Mouse (Mus musculus) intestine, embryonic 16.5 days (tissue): ENCODE results near the gene Gstm7. TPM values are rescaled to one million over a fixed set of nuclear protein-coding genes. Genes with fewer than 3 reads are reported as not detected.
A peak's percentile ranks its signal among the peaks of the same experiment; 100 is the strongest.

Experiments used
- ATAC-seq: fragments of 200-750 bp; cut with Nextera tagmentation; 2 replicates; pipeline ENCODE4 v1.8.0; 2017; ENCODE audit warnings: moderate TSS enrichment, moderate library complexity
- H3K27ac ChIP-seq: fragments of 300-500 bp; sonication (generic); 2 replicates; pipeline ENCODE4 v1.5.1; 2014; ENCODE audit warnings: mild to moderate bottlenecking, low read length
- H3K27me3 ChIP-seq: fragments of 300-500 bp; sonication (generic); replicated peaks from 2 replicates; pipeline ENCODE4 v1.6.1; 2014; ENCODE audit warnings: low read length, control low read depth, mixed read lengths; ENCODE audit not compliant: control insufficient read depth, insufficient read depth
- H3K36me3 ChIP-seq: fragments of 300-500 bp; sonication (generic); 2 replicates; pipeline ENCODE4 v1.6.1; 2014; ENCODE audit warnings: low read length, control low read depth; ENCODE audit not compliant: control insufficient read depth, insufficient read depth
- H3K4me1 ChIP-seq: fragments of 300-500 bp; sonication (generic); 2 replicates; pipeline ENCODE4 v1.6.1; 2014; ENCODE audit warnings: low read length, control low read depth, mixed read lengths; ENCODE audit not compliant: control insufficient read depth, insufficient read depth
- H3K4me2 ChIP-seq: fragments of 300-500 bp; sonication (generic); 2 replicates; pipeline ENCODE4 v1.6.1; 2014; ENCODE audit warnings: low read depth, low read length, control low read depth
- H3K4me3 ChIP-seq: fragments of 300-500 bp; sonication (generic); 2 replicates; pipeline ENCODE4 v1.5.1; 2014; ENCODE audit warnings: mild to moderate bottlenecking, low read length
- H3K9ac ChIP-seq: fragments of 300-500 bp; sonication (generic); 2 replicates; pipeline ENCODE4 v1.6.1; 2014; ENCODE audit warnings: low read depth, low read length
- H3K9me3 ChIP-seq: fragments of 300-500 bp; sonication (generic); 2 replicates; pipeline ENCODE4 v1.6.1; 2016; ENCODE audit warnings: low read length, control low read depth; ENCODE audit not compliant: control insufficient read depth
- WGBS: fragments of 180-500 bp; shearing (Covaris S2); extraction: QIAGEN DNeasy Blood & Tissue Kit; methylation state at CpG from one replicate; pipeline ENCODE4 v1.1.7; 2014; 5-methylcytosine and 5-hydroxymethylcytosine counted together
- polyA plus RNA-seq: library from polyadenylated mRNA; unstranded; fragments of >200 nt; fragmentation: Nextera tagmentation; extraction: Ambion mirVana; gene quantifications from 2 replicates; pipeline ENCODE4 v1.2.1, GENCODE M21; 2015

The Gstm7 gene
- polyA plus RNA-seq, 1 experiment from 2014 or later, result 32.2 TPM

DNA sequence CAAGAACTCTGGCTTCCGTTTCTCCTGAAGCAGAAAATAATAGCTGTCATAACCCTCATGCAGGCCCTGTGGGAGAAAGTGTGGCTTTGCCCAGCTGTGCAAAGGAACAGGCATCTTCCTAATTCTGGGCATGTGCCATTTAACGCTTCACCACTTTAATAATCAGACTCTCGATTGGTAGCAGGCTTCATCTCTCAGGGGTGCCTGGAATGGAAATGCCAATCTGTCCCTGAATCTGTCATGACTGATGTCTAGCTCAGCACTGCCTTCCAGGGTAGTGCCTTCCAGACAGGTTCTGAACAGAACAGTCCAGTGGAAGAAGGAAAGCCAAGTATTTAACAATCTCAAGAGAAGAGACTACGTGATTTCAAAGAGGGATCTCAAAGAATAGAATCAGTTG, 9.6 kb upstream of the Gstm7 start:
- no peaks in the 10 kb centered on the region for H3K36me3 ChIP-seq
- H3K9ac ChIP-seq, result no peak overlapping the region
- H3K9me3 ChIP-seq, result no peaks in the 10 kb centered on the region
- no peaks in the 10 kb centered on the region for H3K27me3 ChIP-seq
- no peak for ATAC-seq
- no peak overlapping the region for H3K27ac ChIP-seq
- 84% methylated on average over 4 of the region's 4 CpGs for WGBS
- no peak overlapping the region for H3K4me3 ChIP-seq
- H3K4me2 ChIP-seq, result no peak overlapping the region
- no peaks in the 10 kb centered on the region for H3K4me1 ChIP-seq

DNA sequence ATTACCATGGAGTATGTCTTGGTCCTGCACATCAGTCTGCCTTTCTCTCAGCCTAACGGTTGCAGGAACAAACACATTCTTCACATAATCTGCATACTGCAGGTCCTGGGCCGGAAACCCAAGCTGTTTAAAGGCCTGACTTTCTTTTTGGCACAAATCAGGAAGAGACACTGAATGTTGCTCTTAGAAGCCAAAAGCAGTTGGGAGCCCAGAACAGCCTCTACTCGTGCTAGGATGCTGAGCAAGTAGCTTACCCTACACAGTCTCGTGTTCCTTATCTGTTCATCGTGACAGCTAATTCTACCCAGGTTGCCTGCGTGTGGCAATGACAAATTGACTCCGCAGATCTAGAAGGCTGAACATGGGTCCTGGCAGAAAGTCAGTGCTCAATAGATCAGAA, 8.9 kb upstream of the Gstm7 start:
- no peak for ATAC-seq
- Histone ChIP-seq H3K9me3 (no peaks in the 10 kb centered on the region), H3K36me3 (no peaks in the 10 kb centered on the region), H3K4me2 (no peak overlapping the region), H3K4me3 (no peak overlapping the region), H3K27ac (no peak overlapping the region), H3K27me3 (no peaks in the 10 kb centered on the region), H3K4me1 (no peaks in the 10 kb centered on the region), H3K9ac (no peak overlapping the region)
- 65% methylated on average over 7 of the region's 7 CpGs for WGBS

DNA sequence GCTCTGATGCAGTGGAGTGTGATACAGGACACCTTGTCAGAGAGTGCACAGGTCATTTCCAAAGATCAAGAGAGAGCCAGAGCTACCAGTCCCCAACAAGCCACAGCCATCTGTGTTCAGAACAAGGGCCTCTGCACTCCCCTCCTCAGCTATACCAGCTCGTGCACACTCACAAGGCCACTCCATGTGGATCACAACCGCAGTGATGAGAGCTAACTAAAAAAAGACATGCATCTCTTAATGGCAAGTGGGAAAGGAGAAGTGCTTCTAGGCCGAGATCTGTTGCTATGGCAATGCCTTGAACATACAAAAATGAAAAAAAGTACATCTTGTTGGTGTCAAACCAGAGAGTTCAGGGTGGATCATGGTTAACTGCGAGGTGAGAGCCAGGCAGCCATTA, 8.2 kb upstream of the Gstm7 start:
- WGBS, result 73% methylated on average over 4 of the region's 4 CpGs
- Histone ChIP-seq H3K27me3 (no peaks in the 10 kb centered on the region), H3K4me3 (no peak overlapping the region), H3K4me1 (no peaks in the 10 kb centered on the region), H3K9ac (no peak overlapping the region), H3K36me3 (no peaks in the 10 kb centered on the region), H3K4me2 (no peak overlapping the region), H3K27ac (no peak overlapping the region), H3K9me3 (no peaks in the 10 kb centered on the region)
- no peak for ATAC-seq

DNA sequence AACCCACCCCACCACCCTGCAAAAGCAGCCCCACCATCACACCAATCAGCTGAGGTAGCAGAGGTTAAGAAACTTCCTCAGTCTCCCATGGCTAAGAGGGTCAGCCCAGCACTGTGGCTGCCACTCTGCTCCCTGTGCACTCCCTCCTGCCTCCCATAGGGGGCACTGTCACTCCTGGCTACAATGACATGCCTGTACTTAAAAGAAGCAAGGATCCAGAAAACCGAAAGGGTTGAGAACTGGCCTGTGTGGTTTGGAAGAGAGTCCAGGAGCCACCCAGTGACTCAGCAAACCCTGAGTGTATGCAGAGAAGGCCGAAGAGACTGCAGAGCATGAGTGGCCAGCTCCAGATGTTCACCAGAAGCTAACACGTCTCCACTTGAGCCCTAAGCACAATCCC, 7.8 kb upstream of the Gstm7 start:
- no peaks in the 10 kb centered on the region for H3K36me3 ChIP-seq
- ATAC-seq, result peak; percentile 30
- H3K4me3 ChIP-seq, result no peak overlapping the region
- H3K27ac ChIP-seq, result no peak overlapping the region
- H3K9ac ChIP-seq, result no peak overlapping the region
- H3K27me3 ChIP-seq, result no peaks in the 10 kb centered on the region
- H3K4me2 ChIP-seq, result no peak overlapping the region
- no peaks in the 10 kb centered on the region for H3K9me3 ChIP-seq
- 43% methylated on average over 3 of the region's 3 CpGs for WGBS
- no peaks in the 10 kb centered on the region for H3K4me1 ChIP-seq

DNA sequence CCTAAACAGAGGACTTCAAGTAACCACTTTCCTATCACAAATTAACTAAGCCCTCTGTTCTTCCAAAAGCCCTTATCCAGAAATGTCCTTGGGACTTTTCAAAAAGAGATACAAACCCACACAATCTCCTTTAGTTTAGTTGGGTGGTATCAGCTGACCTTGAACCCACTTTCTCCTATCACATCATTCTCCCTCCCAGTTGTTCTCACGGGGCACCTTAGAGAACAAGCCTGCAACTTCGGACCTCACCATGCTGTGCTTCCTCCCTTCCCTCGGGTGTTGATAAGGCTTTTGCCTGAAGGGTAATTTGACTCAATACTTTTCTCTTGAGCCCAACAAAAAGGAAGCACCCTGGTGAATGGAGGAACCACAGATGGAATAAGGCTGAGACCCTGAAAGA, 4.3 kb upstream of the Gstm7 start:
- no peak overlapping the region for H3K4me3 ChIP-seq
- H3K4me1 ChIP-seq, result 0 out of 2 replicates have a peak, but pooled peaks cover 4% of the 10 kb centered on the region
- ATAC-seq, result no peak
- no peaks in the 10 kb centered on the region for H3K36me3 ChIP-seq
- no peak overlapping the region for H3K9ac ChIP-seq
- no peak overlapping the region for H3K27ac ChIP-seq
- no peaks in the 10 kb centered on the region for H3K27me3 ChIP-seq
- no peaks in the 10 kb centered on the region for H3K9me3 ChIP-seq
- 45% methylated on average over 3 of the region's 3 CpGs for WGBS
- no peak overlapping the region for H3K4me2 ChIP-seq

DNA sequence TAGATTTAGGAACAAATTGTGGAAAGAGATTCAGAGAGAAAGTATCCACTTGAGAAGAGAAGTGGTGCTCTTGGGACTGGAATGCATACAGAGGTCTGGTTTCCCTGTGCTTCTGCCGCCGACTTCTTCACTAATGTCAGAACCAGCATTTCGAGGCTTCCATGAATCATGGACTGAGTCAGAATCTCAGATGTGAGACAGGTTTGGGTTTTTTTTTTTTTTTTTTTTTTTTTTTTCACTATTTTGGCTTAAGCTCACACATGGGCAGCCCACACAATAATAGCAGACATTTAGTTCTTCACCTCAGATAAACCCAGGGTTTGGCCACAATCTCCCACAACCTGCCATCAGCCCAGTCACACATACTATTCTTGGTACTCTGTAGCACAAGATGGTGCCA, 3.7 kb upstream of the Gstm7 start:
- WGBS, result 88% methylated on average over 3 of the region's 3 CpGs
- no peaks in the 10 kb centered on the region for H3K27me3 ChIP-seq
- H3K27ac ChIP-seq, result no peak overlapping the region
- H3K4me2 ChIP-seq, result no peak overlapping the region
- H3K9ac ChIP-seq, result no peak overlapping the region
- no peak overlapping the region for H3K4me3 ChIP-seq
- no peak for ATAC-seq
- H3K4me1 ChIP-seq, result 0 out of 2 replicates have a peak, but pooled peaks cover 4% of the 10 kb centered on the region
- no peaks in the 10 kb centered on the region for H3K36me3 ChIP-seq
- no peaks in the 10 kb centered on the region for H3K9me3 ChIP-seq

DNA sequence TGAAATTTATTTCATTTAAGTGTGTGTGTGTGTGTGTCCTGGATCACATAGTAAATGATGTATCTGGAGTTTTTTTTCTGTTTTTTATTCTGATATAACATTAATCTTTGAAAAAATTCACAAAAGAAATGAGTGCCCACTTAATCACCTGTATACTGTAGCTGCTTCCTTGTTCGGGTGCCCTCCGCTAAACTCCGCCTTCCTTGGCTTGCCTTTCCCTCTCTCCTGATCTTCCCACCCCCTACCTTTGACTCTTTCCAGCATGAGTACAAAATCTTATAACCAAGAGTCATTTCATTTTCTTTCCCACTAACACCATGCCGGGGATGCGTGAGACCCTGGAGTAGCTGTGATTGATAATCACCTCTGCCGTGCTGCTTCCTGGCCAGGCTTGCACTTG, 511 bp upstream of the Gstm7 start:
- Histone ChIP-seq H3K9ac (no peak overlapping the region), H3K27me3 (no peaks in the 10 kb centered on the region), H3K4me3 (no peak overlapping the region), H3K4me1 (0 out of 2 replicates have a peak, but pooled peaks cover 6% of the 10 kb centered on the region), H3K9me3 (no peaks in the 10 kb centered on the region), H3K27ac (no peak overlapping the region), H3K36me3 (no peaks in the 10 kb centered on the region), H3K4me2 (no peak overlapping the region)
- ATAC-seq, result peak; percentile 66
- WGBS, result 63% methylated on average over 6 of the region's 6 CpGs

DNA sequence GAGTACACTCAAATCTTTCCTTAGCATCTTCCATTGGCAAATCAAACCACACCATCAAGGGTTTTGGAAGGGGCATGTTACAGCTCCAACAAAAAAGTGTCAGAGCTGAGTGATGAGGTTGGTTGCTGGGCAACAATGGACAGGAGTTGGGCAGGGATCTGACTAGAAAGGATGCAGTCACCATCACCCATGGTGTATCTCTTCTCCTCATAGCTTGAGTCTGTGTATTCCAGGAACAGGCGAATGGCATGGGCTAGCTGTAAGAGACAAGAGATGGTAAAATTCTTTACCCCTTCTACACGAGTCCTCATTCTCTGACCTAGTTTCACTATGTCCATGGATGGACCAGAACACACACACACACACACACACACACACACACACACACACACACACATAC, 483 bp downstream of the Gstm7 start:
- H3K27me3 ChIP-seq, result no peaks in the 10 kb centered on the region
- peak overlapping the region; percentile 34 for H3K4me3 ChIP-seq
- 0 out of 2 replicates have a peak, but pooled peaks cover 6% of the 10 kb centered on the region for H3K4me1 ChIP-seq
- WGBS, result 59% methylated on average over 2 of the region's 2 CpGs
- no peaks in the 10 kb centered on the region for H3K36me3 ChIP-seq
- peak overlapping the region; percentile 62 for H3K27ac ChIP-seq
- ATAC-seq, result no peak
- H3K4me2 ChIP-seq, result peak overlapping the region; percentile 63
- peak overlapping the region; percentile 62 for H3K9ac ChIP-seq
- no peaks in the 10 kb centered on the region for H3K9me3 ChIP-seq

DNA sequence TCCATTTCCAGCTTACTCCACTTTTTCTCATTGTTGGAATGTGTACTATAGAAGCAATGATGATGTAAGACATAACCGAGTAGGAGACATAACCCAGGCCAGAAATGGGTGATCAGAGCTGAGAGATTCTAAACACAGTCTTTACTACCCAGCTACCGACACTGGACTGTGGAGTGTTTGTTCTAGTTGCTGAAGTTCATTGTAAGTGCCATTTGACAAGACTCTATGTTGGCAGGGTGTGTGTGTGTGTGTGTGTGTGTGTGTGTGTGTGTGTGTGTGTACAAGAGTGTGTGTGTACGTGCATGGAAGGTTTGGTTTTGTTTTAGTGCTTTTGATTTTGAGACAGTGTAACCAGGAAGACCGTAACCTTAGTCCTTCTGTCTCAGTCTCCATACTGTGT, 1.9 kb downstream of the Gstm7 start:
- no peak overlapping the region for H3K9ac ChIP-seq
- 73% methylated on average over 4 of the region's 4 CpGs for WGBS
- H3K4me1 ChIP-seq, result 0 out of 2 replicates have a peak, but pooled peaks cover 6% of the 10 kb centered on the region
- H3K9me3 ChIP-seq, result no peaks in the 10 kb centered on the region
- H3K27me3 ChIP-seq, result no peaks in the 10 kb centered on the region
- ATAC-seq, result no peak
- H3K27ac ChIP-seq, result no peak overlapping the region
- H3K4me2 ChIP-seq, result no peak overlapping the region
- H3K4me3 ChIP-seq, result no peak overlapping the region
- no peaks in the 10 kb centered on the region for H3K36me3 ChIP-seq

DNA sequence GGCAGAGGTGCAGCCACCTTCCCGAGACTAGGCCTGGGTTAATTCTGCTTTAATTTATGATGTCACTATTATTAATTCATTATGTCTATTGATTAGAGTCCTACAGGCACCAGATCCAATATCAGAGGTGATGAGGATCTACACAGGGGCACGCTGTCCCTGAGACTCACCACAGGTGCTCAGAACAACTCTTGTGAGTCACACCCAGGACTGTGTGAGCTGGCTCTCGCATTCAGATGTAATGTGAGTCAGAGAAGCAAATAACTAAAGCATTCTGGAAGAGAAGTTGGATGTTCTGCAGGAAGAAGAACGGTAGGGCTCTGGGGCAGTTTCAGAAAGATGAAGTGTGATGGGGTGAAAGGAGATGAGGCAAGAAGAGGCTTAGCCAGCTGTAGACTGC, 2.4 kb downstream of the Gstm7 start:
- H3K36me3 ChIP-seq, result no peaks in the 10 kb centered on the region
- 81% methylated on average over 4 of the region's 4 CpGs for WGBS

More for the DNA sequence above, 2.4 kb downstream of the Gstm7 start:
- ATAC-seq, result no peak
- Histone ChIP-seq H3K4me1 (0 out of 2 replicates have a peak, but pooled peaks cover 6% of the 10 kb centered on the region), H3K4me3 (no peak overlapping the region), H3K9ac (no peak overlapping the region), H3K27ac (no peak overlapping the region), H3K9me3 (no peaks in the 10 kb centered on the region), H3K4me2 (no peak overlapping the region), H3K27me3 (no peaks in the 10 kb centered on the region)
